9 mouse cellular contexts compared by ENCODE assay signal in the genomic region with DNA sequence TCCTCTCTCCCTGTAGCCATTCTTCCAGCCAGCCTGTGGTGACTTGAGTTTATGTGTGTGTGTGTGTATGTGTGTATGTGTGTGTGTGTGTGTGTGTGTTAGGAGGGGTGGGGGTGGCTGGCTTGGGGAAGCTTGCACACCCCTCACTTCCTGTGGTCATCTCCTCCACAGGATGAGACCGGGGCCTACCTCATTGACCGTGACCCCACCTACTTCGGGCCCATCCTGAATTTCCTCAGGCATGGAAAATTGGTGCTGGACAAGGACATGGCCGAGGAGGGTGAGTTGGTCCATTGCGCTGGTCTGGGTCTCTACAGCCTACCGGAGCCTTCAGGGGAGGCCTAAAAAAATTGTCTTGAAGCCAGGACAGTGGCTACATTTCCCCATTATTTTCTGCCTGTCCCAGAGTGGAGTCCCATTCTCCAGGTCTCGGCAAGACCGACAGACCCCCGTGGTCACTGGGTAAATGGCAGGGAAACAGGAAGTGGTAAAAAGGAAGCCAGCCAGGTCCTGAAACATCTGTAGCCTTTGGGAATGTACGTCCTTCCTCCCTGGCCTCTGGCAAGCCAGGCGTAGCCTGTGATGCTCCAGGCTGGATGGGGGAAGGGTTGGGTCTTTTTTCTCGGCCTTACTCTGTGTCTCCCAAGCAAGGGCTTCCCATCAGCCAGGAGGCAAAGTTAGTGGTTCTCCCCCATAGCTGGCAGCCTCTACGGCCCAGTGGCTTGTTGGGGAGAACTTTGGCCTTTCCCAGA. TPM values are rescaled to one million over a fixed set of nuclear protein-coding genes. Genes with fewer than 3 reads are reported as not detected.
DNase-seq lines count a peak whose midpoint lies in the region; ATAC-seq and TF ChIP-seq lines count a peak whose summit lies in the region.
"Had no signal": no experiment of that assay in that cellular context is flagged by ENCODE, and none has a peak within 500 bp of the region (broad histone marks: within the 10 kb centered on the region; RNA-seq: fewer than 3 reads in every experiment).

No protein-coding gene starts in this region.

- H3K27ac ChIP-seq in lung, embryonic 14.5 days (ENCODE audit: low read depth), result peak overlapping the region; percentile 56; the same call in 1 of the 2 replicates
- peak overlapping the region; percentile 41; the same call in 1 of the 2 replicates for H3K27ac ChIP-seq in heart, embryonic 11.5 days (ENCODE audit: low read depth, low read length)
- H3K27ac ChIP-seq in stomach, embryonic 15.5 days, result peak overlapping the region; percentile 60; the same call in 1 of the 2 replicates
- H3K27ac ChIP-seq: macrophage had no signal

- no peaks in the 10 kb centered on the region for H3K27me3 ChIP-seq in lung, embryonic 14.5 days (ENCODE audit: insufficient read depth, low read length)
- peaks cover 9% of the 10 kb centered on the region for H3K27me3 ChIP-seq in heart, embryonic 11.5 days (ENCODE audit: control insufficient read depth, insufficient read depth, low read length)
- no peaks in the 10 kb centered on the region for H3K27me3 ChIP-seq in stomach, embryonic 15.5 days (replicated peaks)

- H3K9me3 ChIP-seq in lung, embryonic 14.5 days (ENCODE audit: low read depth, low read length), result no peaks in the 10 kb centered on the region
- no peaks in the 10 kb centered on the region for H3K9me3 ChIP-seq in heart, embryonic 11.5 days (replicated peaks; ENCODE audit: control insufficient read depth, low read length)
- no peaks in the 10 kb centered on the region for H3K9me3 ChIP-seq in stomach, embryonic 15.5 days

- H3K4me3 ChIP-seq in lung, embryonic 14.5 days (ENCODE audit: low read depth, low read length), result peak overlapping the region; percentile 74
- H3K4me3 ChIP-seq in heart, embryonic 11.5 days (ENCODE audit: low read depth, low read length), result no peak overlapping the region
- H3K4me3 ChIP-seq in stomach, embryonic 15.5 days (replicated peaks), result peak overlapping the region; percentile 71; the same call in 1 of the 2 replicates

- H3K9ac ChIP-seq in lung, embryonic 14.5 days, result no peak overlapping the region
- H3K9ac ChIP-seq in heart, embryonic 11.5 days (ENCODE audit: low read depth, low read length), result no peak overlapping the region
- H3K9ac ChIP-seq in stomach, embryonic 15.5 days, result no peak overlapping the region

- peak overlapping the region; percentile 81 for H3K4me2 ChIP-seq in lung, embryonic 14.5 days
- H3K4me2 ChIP-seq in heart, embryonic 11.5 days, result no peak overlapping the region; the same call in none of the 2 replicates
- H3K4me2 ChIP-seq in stomach, embryonic 15.5 days, result peak overlapping the region; percentile 79

- 66% methylated on average over 13 of the region's 13 CpGs for WGBS in lung, embryonic 14.5 days
- 70% methylated on average over 13 of the region's 13 CpGs for WGBS in heart, embryonic 11.5 days (ENCODE audit: insufficient replicate concordance)
- WGBS in stomach, embryonic 15.5 days, result 73% methylated on average over 13 of the region's 13 CpGs

- DNase-seq in lung, embryonic 14.5 days, result no peak
- no peak for DNase-seq in lung, postnatal 36 days
- DNase-seq in kidney, postnatal 10 days, result peak; percentile 65
- no peak for DNase-seq in adrenal gland, postnatal 14 days
- no peak for DNase-seq in urinary bladder, adult 2 months (ENCODE audit: low spot score)
- no peak for DNase-seq in urinary bladder, postnatal 14 days (ENCODE audit: low spot score)

- peaks cover 6% of the 10 kb centered on the region; the same call in 1 of the 2 replicates for H3K4me1 ChIP-seq in lung, embryonic 14.5 days (ENCODE audit: insufficient read depth)
- H3K4me1 ChIP-seq in heart, embryonic 11.5 days (ENCODE audit: control insufficient read depth, insufficient read depth, low read length), result peaks cover 7% of the 10 kb centered on the region; the same call in 1 of the 2 replicates
- H3K4me1 ChIP-seq in stomach, embryonic 15.5 days, result peaks cover 10% of the 10 kb centered on the region; the same call in 1 of the 2 replicates

- H3K36me3 ChIP-seq in lung, embryonic 14.5 days (ENCODE audit: insufficient read depth), result peaks cover 31% of the 10 kb centered on the region; the same call in 1 of the 2 replicates
- H3K36me3 ChIP-seq in heart, embryonic 11.5 days (ENCODE audit: control insufficient read depth, insufficient read depth, low read length), result no peaks in the 10 kb centered on the region
- peaks cover 8% of the 10 kb centered on the region; the same call in 1 of the 2 replicates for H3K36me3 ChIP-seq in stomach, embryonic 15.5 days

- TF ChIP-seq CTCF in lung, embryonic 14.5 days (IDR thresholded peaks at IDR 0.05; ENCODE audit: low read depth), result no peak

- no peak for ATAC-seq in lung, embryonic 14.5 days (ENCODE audit: insufficient read depth)
- no peak for ATAC-seq in heart, embryonic 11.5 days (replicated peaks; ENCODE audit: insufficient number of reproducible peaks, low FRiP score, low TSS enrichment)
- ATAC-seq in stomach, embryonic 15.5 days (ENCODE audit: insufficient read depth, low FRiP score, low read depth), result no peak

RNA-seq across cellular contexts. Expression of a gene that starts 1.7 kb away (rescaled TPM):
- 51.8 and 53.9 TPM in 2 replicates for polyA plus RNA-seq in lung, embryonic 14.5 days (2014; fragmentation: Nextera tagmentation; extraction: Ambion mirVana)
- 16.8 and 21.3 TPM in 2 replicates for polyA plus RNA-seq in heart, embryonic 11.5 days (2014; fragmentation: Nextera tagmentation; extraction: Ambion mirVana)
- polyA plus RNA-seq in stomach, embryonic 15.5 days (2015; fragmentation: Nextera tagmentation; extraction: Ambion mirVana), result 35.4 and 40.6 TPM in 2 replicates
- total RNA-seq in adrenal gland, postnatal 14 days (2021), result 83.4 and 88.8 TPM in 2 replicates
- polyA plus RNA-seq in urinary bladder, adult 2 months (2012; rRNA removed), result 121 and 128 TPM in 2 replicates

RNA-seq across cellular contexts. Expression of a gene that starts 23.8 kb away (rescaled TPM):
- 3.3 and 3.5 TPM in 2 replicates for polyA plus RNA-seq in lung, embryonic 14.5 days (2014; fragmentation: Nextera tagmentation; extraction: Ambion mirVana)
- polyA plus RNA-seq in heart, embryonic 11.5 days (2014; fragmentation: Nextera tagmentation; extraction: Ambion mirVana), result 1.1 and 1.6 TPM in 2 replicates
- polyA plus RNA-seq in stomach, embryonic 15.5 days (2015; fragmentation: Nextera tagmentation; extraction: Ambion mirVana), result 3.3 and 4.2 TPM in 2 replicates
- total RNA-seq in adrenal gland, postnatal 14 days (2021), result 43.6 and 57.0 TPM in 2 replicates
- 80.2 and 82.5 TPM in 2 replicates for polyA plus RNA-seq in urinary bladder, adult 2 months (2012; rRNA removed)

RNA-seq across cellular contexts. Expression of a gene that starts 24.3 kb away (rescaled TPM):
- 51.9 and 53.5 TPM in 2 replicates for polyA plus RNA-seq in lung, embryonic 14.5 days (2014; fragmentation: Nextera tagmentation; extraction: Ambion mirVana)
- polyA plus RNA-seq in heart, embryonic 11.5 days (2014; fragmentation: Nextera tagmentation; extraction: Ambion mirVana), result 9.6 and 13.5 TPM in 2 replicates
- 67.4 and 89.8 TPM in 2 replicates for polyA plus RNA-seq in stomach, embryonic 15.5 days (2015; fragmentation: Nextera tagmentation; extraction: Ambion mirVana)
- 167 and 212 TPM in 2 replicates for total RNA-seq in adrenal gland, postnatal 14 days (2021)
- polyA plus RNA-seq in urinary bladder, adult 2 months (2012; rRNA removed), result 31.3 and 37.1 TPM in 2 replicates

RNA-seq across cellular contexts. Expression of a gene that starts 34.3 kb away (rescaled TPM):
- not detected in 2 replicates for polyA plus RNA-seq in lung, embryonic 14.5 days (2014; fragmentation: Nextera tagmentation; extraction: Ambion mirVana)
- polyA plus RNA-seq in heart, embryonic 11.5 days (2014; fragmentation: Nextera tagmentation; extraction: Ambion mirVana), result not detected in 2 replicates
- polyA plus RNA-seq in stomach, embryonic 15.5 days (2015; fragmentation: Nextera tagmentation; extraction: Ambion mirVana), result not detected in 2 replicates
- not detected in 2 replicates for total RNA-seq in adrenal gland, postnatal 14 days (2021)
- 0.07 TPM in 1 of 2 replicates, not detected in the other for polyA plus RNA-seq in urinary bladder, adult 2 months (2012; rRNA removed)
- polyA plus RNA-seq: macrophage had no signal

RNA-seq across cellular contexts. Expression of a gene that starts 38.4 kb away (rescaled TPM):
- polyA plus RNA-seq in lung, embryonic 14.5 days (2014; fragmentation: Nextera tagmentation; extraction: Ambion mirVana), result 0.18 and 0.37 TPM in 2 replicates
- polyA plus RNA-seq in heart, embryonic 11.5 days (2014; fragmentation: Nextera tagmentation; extraction: Ambion mirVana), result 0.64 TPM in 1 of 2 replicates, not detected in the other
- polyA plus RNA-seq in stomach, embryonic 15.5 days (2015; fragmentation: Nextera tagmentation; extraction: Ambion mirVana), result 0.64 and 1.8 TPM in 2 replicates
- 2.9 and 37.6 TPM in 2 replicates for total RNA-seq in adrenal gland, postnatal 14 days (2021)
- polyA plus RNA-seq in urinary bladder, adult 2 months (2012; rRNA removed), result 0.56 and 0.91 TPM in 2 replicates
- polyA plus RNA-seq: macrophage had no signal

Comparison
In these comparisons a context has a peak if more than half of its experiments do, and no peak if none do; other contexts are left out.
1. RNA of a gene that starts 23.8 kb away (polyA plus RNA-seq): 80.2 to 82.5 TPM in urinary bladder, adult 2 months; 3.3 to 4.2 TPM in stomach, embryonic 15.5 days, 3.3 to 3.5 TPM in lung, embryonic 14.5 days and 1.1 to 1.6 TPM in heart, embryonic 11.5 days; every median in the first group is over 10 times any median in the second.
2. Peak in every context shown above with its lines, with median percentiles within 50 percentile points of each other: H3K27ac ChIP-seq.